ENCODE assay signal across 9 mouse cellular contexts in genomic region chr7:44640843-44641605, GRCm38 (mm10). TPM values are rescaled to one million over a fixed set of nuclear protein-coding genes. Genes with fewer than 3 reads are reported as not detected.
DNase-seq lines count a peak whose midpoint lies in the region; ATAC-seq and TF ChIP-seq lines count a peak whose summit lies in the region.
"Had no signal": no experiment of that assay in that cellular context is flagged by ENCODE, and none has a peak within 500 bp of the region (broad histone marks: within the 10 kb centered on the region; RNA-seq: fewer than 3 reads in every experiment).

No protein-coding gene starts in this region.

- no peaks in the 10 kb centered on the region for H3K9me3 ChIP-seq in heart, embryonic 12.5 days (replicated peaks)
- H3K9me3 ChIP-seq in ES-Bruce4 (replicated peaks; ENCODE audit: control insufficient read depth, insufficient read depth, low read length, poor library complexity, severe bottlenecking): no peaks in the 10 kb centered on the region
- no peaks in the 10 kb centered on the region for H3K9me3 ChIP-seq in liver, postnatal 0 days (ENCODE audit: low read length)

- 18% methylated on average over 25 of the region's 25 CpGs for WGBS in heart, embryonic 12.5 days
- 29% methylated on average over 25 of the region's 25 CpGs for WGBS in heart, adult 2 months
- WGBS in liver, postnatal 0 days (ENCODE audit: insufficient replicate concordance): 22% methylated on average over 25 of the region's 25 CpGs

- H3K79me2 ChIP-seq in heart, adult 2 months (replicated peaks; ENCODE audit: control insufficient read depth, insufficient read depth, low read length): no peaks in the 10 kb centered on the region

- peak overlapping the region; percentile 9; the same call in 1 of the 2 replicates for H3K4me3 ChIP-seq in heart, embryonic 12.5 days
- H3K4me3 ChIP-seq in heart, adult 2 months: no peak overlapping the region
- peak overlapping the region; percentile 67 for H3K4me3 ChIP-seq in ES-Bruce4 (ENCODE audit: low read depth, low read length)
- H3K4me3 ChIP-seq in liver, postnatal 0 days (ENCODE audit: low read depth, low read length): no peak overlapping the region

- no peak for TF ChIP-seq POLR2A in heart, adult 2 months (IDR thresholded peaks at IDR 0.05; ENCODE audit: insufficient read depth, low read depth, low read length)
- TF ChIP-seq POLR2A in ES-Bruce4 (IDR thresholded peaks at IDR 0.05; ENCODE audit: insufficient read depth, low read length): no peak

- no peak for TF ChIP-seq EP300 in heart, adult 2 months (IDR thresholded peaks at IDR 0.05; ENCODE audit: insufficient read depth, low read depth, low read length)
- TF ChIP-seq EP300 in ES-Bruce4 (IDR thresholded peaks at IDR 0.05; ENCODE audit: insufficient read depth, low read depth, low read length): no peak
- TF ChIP-seq EP300 in liver, postnatal 0 days (IDR thresholded peaks at IDR 0.05; ENCODE audit: low read depth): no peak

- no peak for TF ChIP-seq CTCF in heart, adult 2 months (IDR thresholded peaks at IDR 0.05)
- no peak for TF ChIP-seq CTCF in ES-Bruce4 (IDR thresholded peaks at IDR 0.05; ENCODE audit: low read depth, low read length)
- no peak for TF ChIP-seq CTCF in liver, postnatal 0 days (IDR thresholded peaks at IDR 0.05; ENCODE audit: low read depth)

- ATAC-seq in heart, embryonic 12.5 days (ENCODE audit: insufficient number of reproducible peaks, low FRiP score): no peak
- no peak for ATAC-seq in liver, postnatal 0 days

- no peaks in the 10 kb centered on the region for H3K36me3 ChIP-seq in heart, embryonic 12.5 days
- no peaks in the 10 kb centered on the region for H3K36me3 ChIP-seq in heart, adult 2 months (ENCODE audit: control insufficient read depth, insufficient read depth, low read length)
- no peaks in the 10 kb centered on the region for H3K36me3 ChIP-seq in ES-Bruce4 (ENCODE audit: control insufficient read depth, insufficient read depth, low read length, poor library complexity, severe bottlenecking)
- H3K36me3 ChIP-seq in liver, postnatal 0 days (replicated peaks; ENCODE audit: insufficient read depth, low read length): no peaks in the 10 kb centered on the region

- no peaks in the 10 kb centered on the region for H3K4me1 ChIP-seq in heart, embryonic 12.5 days (replicated peaks)
- H3K4me1 ChIP-seq in heart, adult 2 months (ENCODE audit: control insufficient read depth, insufficient read depth, low read length): no peaks in the 10 kb centered on the region; the same call in 1 of the 2 replicates
- H3K4me1 ChIP-seq in ES-Bruce4 (ENCODE audit: control insufficient read depth, insufficient read depth, low read length): no peaks in the 10 kb centered on the region
- H3K4me1 ChIP-seq in liver, postnatal 0 days (ENCODE audit: insufficient read depth): no peaks in the 10 kb centered on the region

- H3K27me3 ChIP-seq in heart, embryonic 12.5 days (replicated peaks): peaks cover 91% of the 10 kb centered on the region
- no peaks in the 10 kb centered on the region; the same call in 1 of the 2 replicates for H3K27me3 ChIP-seq in heart, adult 2 months (ENCODE audit: control insufficient read depth, insufficient read depth, low read length)
- no peaks in the 10 kb centered on the region for H3K27me3 ChIP-seq in ES-Bruce4 (ENCODE audit: control insufficient read depth, insufficient read depth, low read length, poor library complexity, severe bottlenecking)
- peaks cover 44% of the 10 kb centered on the region; the same call in 1 of the 2 replicates for H3K27me3 ChIP-seq in liver, postnatal 0 days (ENCODE audit: insufficient read depth, low read length)

- intact Hi-C loops in heart, adult 2 months (cut with DNase I): no loop called here

- peak overlapping the region; percentile 27 for H3K4me2 ChIP-seq in heart, embryonic 12.5 days
- H3K4me2 ChIP-seq in liver, postnatal 0 days (ENCODE audit: low read depth, low read length): 0 out of 2 replicates have a peak overlapping the region, but pooled peaks have one; percentile 19
- H3K4me2 ChIP-seq: lung, embryonic 14.5 days had no signal

- H3K9ac ChIP-seq in heart, embryonic 12.5 days: no peak overlapping the region
- H3K9ac ChIP-seq in heart, adult 2 months (ENCODE audit: low read depth, low read length): no peak overlapping the region
- peak overlapping the region; percentile 17 for H3K9ac ChIP-seq in ES-Bruce4 (ENCODE audit: low read depth, poor library complexity, severe bottlenecking)
- H3K9ac ChIP-seq in liver, postnatal 0 days (replicated peaks): no peak overlapping the region
- H3K9ac ChIP-seq: lung, embryonic 14.5 days had no signal

- H3K27ac ChIP-seq in heart, embryonic 12.5 days (ENCODE audit: poor library complexity, severe bottlenecking): no peak overlapping the region
- H3K27ac ChIP-seq in heart, adult 2 months: no peak overlapping the region
- H3K27ac ChIP-seq in ES-Bruce4 (ENCODE audit: insufficient read depth, low read length): no peak overlapping the region
- no peak overlapping the region for H3K27ac ChIP-seq in liver, postnatal 0 days (ENCODE audit: low read depth)

- DNase-seq in heart, adult 2 months: no peak
- DNase-seq in frontal cortex, postnatal 36 days (ENCODE audit: low spot score in 2 of 2): peak; percentile 57 to 72
- DNase-seq in liver, postnatal 0 days: no peak
- DNase-seq in cerebellum, postnatal 14 days: no peak
- DNase-seq in ovary, postnatal 36 days (ENCODE audit: low spot score): no peak
- no peak for DNase-seq in spleen, adult 12 weeks (ENCODE audit: low spot score)
- DNase-seq: lung, embryonic 14.5 days had no signal

RNA-seq across cellular contexts. Expression of gene Myh14, which starts 29.6 kb away (rescaled TPM):
- 0.59 and 1.0 TPM in 2 replicates for polyA plus RNA-seq in heart, embryonic 12.5 days (2016; fragmentation: Nextera tagmentation; extraction: Ambion mirVana)
- 10 to 100 TPM; 79.4 to 96.6 TPM for total RNA-seq in heart, adult 2 months (2021)
- polyA plus RNA-seq in heart, adult 2 months (2012; rRNA removed): 23.1 and 24.8 TPM in 2 replicates
- 14.7 and 16.5 TPM in 2 replicates for polyA plus RNA-seq in ES-Bruce4 (2011; ENCODE audit: insufficient read depth, insufficient read length, low read depth, missing spikeins)
- 1.5 and 2.1 TPM in 2 replicates for polyA plus RNA-seq in liver, postnatal 0 days (2015; fragmentation: Nextera tagmentation; extraction: Ambion mirVana)

RNA-seq across cellular contexts. Expression of gene Kcnc3, which starts 50.6 kb away (rescaled TPM):
- polyA plus RNA-seq in heart, embryonic 12.5 days (2016; fragmentation: Nextera tagmentation; extraction: Ambion mirVana): 0.15 and 0.17 TPM in 2 replicates
- 1 to 10 TPM; 2.2 to 2.9 TPM for total RNA-seq in heart, adult 2 months (2021)
- polyA plus RNA-seq in heart, adult 2 months (2012; rRNA removed): 1.3 and 3.0 TPM in 2 replicates
- polyA plus RNA-seq in ES-Bruce4 (2011; ENCODE audit: insufficient read depth, insufficient read length, low read depth, missing spikeins): 12.3 and 15.5 TPM in 2 replicates
- 0.13 and 0.20 TPM in 2 replicates for polyA plus RNA-seq in liver, postnatal 0 days (2015; fragmentation: Nextera tagmentation; extraction: Ambion mirVana)

Comparison
In these comparisons a context has a peak if more than half of its experiments do, and no peak if none do; other contexts are left out.
1. H3K4me3 ChIP-seq: peak in heart, embryonic 12.5 days (single experiment) and ES-Bruce4 (single experiment); none in heart, adult 2 months (single experiment) and liver, postnatal 0 days (single experiment).
2. DNase-seq: peak in frontal cortex, postnatal 36 days (2 of 2); none in heart, adult 2 months (0 of 2), liver, postnatal 0 days (single experiment), cerebellum, postnatal 14 days (0 of 2), ovary, postnatal 36 days (single experiment) and spleen, adult 12 weeks (single experiment).